Mouse (Mus musculus) C2C12 (cell line): ENCODE measurements around the gene Zbtb12. TPM values are rescaled to one million over a fixed set of nuclear protein-coding genes. Genes with fewer than 3 reads are reported as not detected.
A peak's percentile ranks its signal among the peaks of the same experiment; 100 is the strongest.
"Not testable (repeated sequence)": the region's sequence is repeated elsewhere in the genome, so short reads cannot be mapped to it uniquely, and the experiment has no call there.

Experiments
- H3K27me3 ChIP-seq: one replicate; pipeline ENCODE4 v1.6.1; 2011; ENCODE audit not compliant: control insufficient read depth, insufficient read depth, insufficient read length
- H3K36me3 ChIP-seq: one replicate; pipeline ENCODE4 v1.6.1; 2011; ENCODE audit not compliant: control insufficient read depth, insufficient read depth
- H3K4me3 ChIP-seq: one replicate; pipeline ENCODE4 v1.5.1; 2011; ENCODE audit warnings: mild to moderate bottlenecking, control low read depth; ENCODE audit not compliant: poor library complexity, insufficient read depth, severe bottlenecking
- H3K79me2 ChIP-seq: one replicate; pipeline ENCODE4 v1.6.1; 2011; ENCODE audit not compliant: control insufficient read depth, insufficient read depth
- H3K79me3 ChIP-seq: one replicate; pipeline ENCODE4 v1.6.1; 2011; ENCODE audit warnings: low read depth, control low read depth
- H3ac ChIP-seq: one replicate; pipeline ENCODE3; 2011; ENCODE audit warnings: low read depth; ENCODE audit not compliant: control insufficient read depth, insufficient read length
- CEBPB ChIP-seq: IDR thresholded peaks from one replicate; pipeline ENCODE4 v1.6.1; 2011; ENCODE audit warnings: low read depth, mild to moderate bottlenecking, control low read depth, moderate library complexity
- CTCF ChIP-seq: IDR thresholded peaks from one replicate; pipeline ENCODE4 v1.5.1; 2011; ENCODE audit not compliant: control insufficient read depth, insufficient read depth, insufficient read length
- FOSL1 ChIP-seq: IDR thresholded peaks from one replicate; pipeline ENCODE4 v1.8.0; 2011; ENCODE audit warnings: mild to moderate bottlenecking, low read length; ENCODE audit not compliant: poor library complexity, insufficient read depth, severe bottlenecking
- MAX ChIP-seq: IDR thresholded peaks from one replicate; pipeline ENCODE4 v1.6.1; 2011; ENCODE audit warnings: mild to moderate bottlenecking, control low read depth
- MYOD1 ChIP-seq: IDR thresholded peaks from one replicate; pipeline ENCODE4 v1.6.1; 2011; ENCODE audit warnings: low read depth; ENCODE audit not compliant: control insufficient read depth, insufficient read length
- MYOG ChIP-seq: IDR thresholded peaks from one replicate; pipeline ENCODE4 v1.6.1; 2011; ENCODE audit not compliant: control insufficient read depth, insufficient read length; ENCODE audit errors: extremely low read depth
- USF1 ChIP-seq: IDR thresholded peaks from one replicate; pipeline ENCODE4 v1.6.1; 2011; ENCODE audit warnings: low read depth, mild to moderate bottlenecking, control low read depth, moderate library complexity
- long read RNA-seq, 2 experiments: library from polyadenylated mRNA; unstranded; transcript quantifications; one replicate each; pipeline ENCODE4 v2.0.0; 2019 to 2020
- polyA plus RNA-seq: library from polyadenylated mRNA; unstranded; fragments of >200 nt; fragmentation: generic; extraction: Trizol; gene quantifications from one replicate; pipeline ENCODE4 v1.2.1, GENCODE M21; 2012; ENCODE audit warnings: missing spikeins

Zbtb12 gene
- polyA plus RNA-seq = 15.2 TPM
- long read RNA-seq, experiment 1 = 0 reads
- long read RNA-seq, experiment 2 = 0 reads

DNA sequence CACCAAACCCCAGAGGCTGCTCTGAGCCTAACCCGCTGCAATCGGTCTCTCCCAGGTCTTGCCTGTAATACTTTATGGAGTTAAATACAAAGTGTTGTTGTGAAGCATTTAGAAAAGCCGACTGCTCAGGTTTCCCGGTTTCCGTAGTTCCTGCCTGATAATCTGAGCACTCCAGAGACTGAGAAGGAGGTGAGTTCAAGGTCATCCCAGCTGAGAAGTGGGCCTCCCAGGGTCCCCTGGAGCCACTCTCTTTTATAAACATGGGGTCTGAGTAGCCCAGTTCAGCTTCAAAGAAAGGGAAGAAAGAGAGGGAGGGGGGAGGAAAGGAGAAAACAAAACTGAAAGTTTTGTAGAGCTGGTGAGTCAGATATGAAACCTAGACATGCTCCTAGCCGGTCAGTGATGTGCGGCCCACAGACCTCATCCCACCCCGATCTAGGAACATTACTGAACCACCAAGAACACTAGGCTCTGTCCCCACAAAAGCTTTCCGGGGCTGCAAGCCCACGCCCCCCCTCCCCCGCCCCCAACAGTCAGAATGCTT is at the start of gene Zbtb12:
Gene Zbtb12, plus strand, starts transcription at position 148 of the 544 bp plus-strand sequence.
- Histone ChIP-seq H3K79me2 (no peaks in the 10 kb centered on the region), H3K27me3 (no peaks in the 10 kb centered on the region), H3K79me3 (no peaks in the 10 kb centered on the region), H3ac (no peak within 1 kb of the TSS), H3K4me3 (no peak within 1 kb of the TSS), H3K36me3 (no peaks in the 10 kb centered on the region)
- no peak for TF ChIP-seq CEBPB
- TF ChIP-seq FOSL1 = no peak
- TF ChIP-seq MYOG = no peak
- TF ChIP-seq USF1 = no peak

DNA sequence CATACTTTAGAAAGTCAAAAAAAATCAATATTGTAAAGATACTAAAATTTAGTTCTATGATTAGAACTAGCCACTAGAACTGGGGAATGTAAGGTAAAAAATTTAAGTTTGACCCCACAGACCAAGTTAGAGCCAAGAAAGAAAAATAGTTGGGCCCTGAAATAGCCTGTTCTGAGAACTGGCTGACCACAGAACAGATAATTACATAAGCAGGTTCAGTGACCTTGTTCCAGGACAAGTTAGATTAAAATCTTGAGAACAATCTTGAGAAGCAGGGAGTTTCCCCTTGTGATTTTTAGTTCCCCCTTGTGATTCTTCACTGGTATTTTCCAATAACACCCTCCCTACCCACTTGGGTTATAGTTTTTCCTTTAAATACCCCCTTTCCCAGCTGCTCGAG is 48.5 kb upstream of the Zbtb12 start:
- H3K79me2 ChIP-seq = peaks cover 23% of the 10 kb centered on the region
- H3K36me3 ChIP-seq = peaks cover 45% of the 10 kb centered on the region
- not testable (repeated sequence) for H3ac ChIP-seq, H3K79me3 ChIP-seq, H3K4me3 ChIP-seq, H3K27me3 ChIP-seq

GRCm38 (mm10) chr17:34836155-34836855 is 43.0 kb upstream of the Zbtb12 start:
- H3ac ChIP-seq = peak overlapping the region; percentile 88
- peak overlapping the region; percentile 80 for H3K4me3 ChIP-seq
- peaks cover 48% of the 10 kb centered on the region for H3K79me2 ChIP-seq
- peaks cover 24% of the 10 kb centered on the region for H3K36me3 ChIP-seq
- H3K79me3 ChIP-seq = peaks cover 17% of the 10 kb centered on the region
- TF ChIP-seq CEBPB (no peak), MYOD1 (no peak), FOSL1 (no peak), MAX (no peak), USF1 (no peak), CTCF (no peak), MYOG (no peak)
- H3K27me3 ChIP-seq = no peaks in the 10 kb centered on the region

DNA sequence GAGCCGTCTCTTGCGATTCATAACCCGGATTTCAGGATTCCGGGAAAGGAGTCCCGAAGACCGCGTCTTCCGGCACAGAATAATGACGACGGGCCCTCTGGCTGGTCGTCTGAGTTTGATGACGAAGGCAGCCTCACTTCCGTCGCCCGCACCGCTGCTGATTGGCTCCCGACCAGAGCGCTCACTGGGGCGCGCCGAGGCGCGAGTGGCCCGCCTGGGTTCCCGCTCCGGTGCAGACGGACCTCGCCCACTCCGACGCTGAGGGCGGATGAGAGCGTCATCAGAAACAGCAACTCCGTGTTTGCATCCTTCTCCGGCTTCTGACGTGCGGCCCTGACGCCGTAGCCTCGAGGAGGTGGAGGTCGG is 42.4 kb upstream of the Zbtb12 start, which contains the start of the genes Stk19 and Dxo:
Gene Stk19, minus strand, starts transcription at position 90 of the 366 bp plus-strand sequence.
Gene Dxo, plus strand, starts transcription at position 164 of the 366 bp plus-strand sequence.
- H3K27me3 ChIP-seq = no peaks in the 10 kb centered on the region
- peak within 1 kb of the TSS; percentile 88 for H3ac ChIP-seq
- peaks cover 24% of the 10 kb centered on the region for H3K36me3 ChIP-seq

DNA sequence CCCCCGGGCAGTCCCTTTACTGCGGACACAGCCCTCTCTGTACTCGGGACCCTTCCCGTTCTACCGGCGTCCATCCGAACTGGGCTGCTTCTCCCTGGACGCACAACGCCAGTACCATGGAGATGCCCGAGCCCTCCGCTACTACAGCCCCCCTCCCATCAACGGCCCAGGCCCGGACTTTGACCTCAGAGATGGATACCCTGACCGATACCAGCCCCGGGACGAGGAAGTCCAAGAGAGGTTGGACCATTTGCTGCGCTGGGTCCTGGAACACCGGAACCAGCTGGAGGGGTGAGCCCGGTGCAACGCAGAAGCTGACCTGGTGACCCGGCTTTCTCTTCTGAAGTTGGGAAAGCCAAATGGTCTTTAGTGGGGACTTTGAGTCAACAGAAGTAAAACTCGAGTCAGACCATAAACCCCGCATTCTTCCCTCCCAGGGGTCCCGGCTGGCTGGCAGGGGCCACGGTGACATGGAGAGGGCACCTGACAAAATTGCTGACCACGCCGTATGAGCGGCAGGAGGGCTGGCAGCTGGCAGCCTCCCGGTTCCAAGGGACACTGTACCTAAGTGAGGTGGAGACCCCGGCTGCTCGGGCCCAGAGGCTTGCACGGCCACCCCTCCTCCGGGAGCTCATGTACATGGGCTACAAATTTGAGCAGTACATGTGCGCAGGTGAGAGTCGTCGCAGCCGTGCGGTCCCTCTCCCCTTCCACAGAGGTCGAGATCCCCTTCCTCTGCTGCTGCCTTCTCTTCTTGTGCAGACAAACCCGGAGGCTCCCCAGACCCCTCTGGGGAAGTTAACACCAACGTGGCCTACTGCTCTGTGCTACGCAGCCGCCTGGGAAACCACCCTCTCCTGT is 41.6 kb upstream of the Zbtb12 start:
- H3K79me3 ChIP-seq = peaks cover 17% of the 10 kb centered on the region
- H3K36me3 ChIP-seq = peaks cover 24% of the 10 kb centered on the region
- peaks cover 48% of the 10 kb centered on the region for H3K79me2 ChIP-seq
- peak overlapping the region; percentile 80 for H3K4me3 ChIP-seq
- H3ac ChIP-seq = peak overlapping the region; percentile 86
- TF ChIP-seq USF1 = no peak
- TF ChIP-seq MYOG = no peak
- H3K27me3 ChIP-seq = no peaks in the 10 kb centered on the region

More for the DNA sequence above, 42.4 kb upstream of the Zbtb12 start, which contains the start of the genes Stk19 and Dxo:
- H3K79me2 ChIP-seq = peaks cover 48% of the 10 kb centered on the region
- H3K79me3 ChIP-seq = peaks cover 17% of the 10 kb centered on the region
- peak within 1 kb of the TSS; percentile 80 for H3K4me3 ChIP-seq
- TF ChIP-seq MAX (peak; percentile 18), USF1 (no peak), MYOG (no peak), FOSL1 (no peak)

DNA sequence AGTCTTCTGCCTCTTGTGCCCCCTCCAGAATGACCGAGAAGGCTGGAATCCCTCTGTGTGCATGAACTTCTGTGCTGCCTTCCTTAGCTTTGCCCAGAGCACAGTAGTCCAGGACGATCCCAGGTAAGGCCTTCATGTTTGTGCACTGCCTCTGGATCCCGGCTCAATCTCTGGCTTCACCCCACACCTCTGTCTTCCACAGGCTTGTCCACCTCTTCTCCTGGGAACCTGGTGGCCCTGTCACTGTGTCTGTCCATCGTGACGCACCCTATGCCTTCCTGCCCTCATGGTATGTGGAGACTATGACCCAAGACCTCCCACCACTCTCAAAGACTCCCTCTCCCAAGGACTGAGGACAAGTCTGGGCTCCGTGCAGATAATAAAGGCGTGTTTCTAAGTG is 40.5 kb upstream of the Zbtb12 start:
- Histone ChIP-seq H3K79me2 (peaks cover 43% of the 10 kb centered on the region), H3K79me3 (peaks cover 15% of the 10 kb centered on the region), H3K27me3 (no peaks in the 10 kb centered on the region), H3K4me3 (no peak overlapping the region), H3ac (no peak overlapping the region), H3K36me3 (peaks cover 24% of the 10 kb centered on the region)
- no peak for TF ChIP-seq FOSL1
- TF ChIP-seq MYOG = no peak
- TF ChIP-seq USF1 = no peak
- TF ChIP-seq CTCF = no peak
- TF ChIP-seq MYOD1 = no peak
- TF ChIP-seq MAX = no peak
- no peak for TF ChIP-seq CEBPB
